Mouse (Mus musculus) adrenal gland, postnatal 10 days (tissue): ENCODE measurements around the gene Tubgcp2. TPM values are rescaled to one million over a fixed set of nuclear protein-coding genes. Genes with fewer than 3 reads are reported as not detected.

Experiments used
- DNase-seq: peaks from one replicate; pipeline ENCODE4 v3.0.0; 2021; ENCODE audit warnings: mixed read lengths
- total RNA-seq, 2 experiments: library from RNA; stranded (reverse); gene quantifications; 2 replicates each; pipeline ENCODE4 v1.2.3; 2021

Gene Tubgcp2
- total RNA-seq, 2 experiments from 2014 or later: 32.7 to 37.4 TPM

- DNase-seq: no peak
Measured at GRCm38 (mm10) chr7:139982058-139982457, 54.4 kb downstream of the Tubgcp2 start.

- no peak for DNase-seq
Measured at GRCm38 (mm10) chr7:139980778-139981177, 55.7 kb downstream of the Tubgcp2 start.

- peak; percentile 37 for DNase-seq
Measured at GRCm38 (mm10) chr7:139979011-139979719, 57.3 kb downstream of the Tubgcp2 start.

- peak; percentile 93 for DNase-seq
Measured at GRCm38 (mm10) chr7:139978278-139978892, 58.1 kb downstream of the Tubgcp2 start, which contains the start of gene 6430531B16Rik. 6430531B16Rik (minus strand) TSS chr7:139978755.

- DNase-seq: no peak
Measured at GRCm38 (mm10) chr7:139975471-139975870, 61.0 kb downstream of the Tubgcp2 start.

- DNase-seq: no peak
Measured at GRCm38 (mm10) chr7:139974307-139974706, 62.2 kb downstream of the Tubgcp2 start.

- DNase-seq: no peak
Measured at GRCm38 (mm10) chr7:139972923-139973331, 63.5 kb downstream of the Tubgcp2 start.

- DNase-seq: peak; percentile 54
Measured at GRCm38 (mm10) chr7:139971436-139971835, 65.0 kb downstream of the Tubgcp2 start.

- DNase-seq: no peak
Measured at GRCm38 (mm10) chr7:139970979-139971378, 65.5 kb downstream of the Tubgcp2 start.

- no peak for DNase-seq
Measured at GRCm38 (mm10) chr7:139970216-139970919, 66.1 kb downstream of the Tubgcp2 start.

GRCm38 (mm10) chr7:139969348-139970130, 66.9 kb downstream of the Tubgcp2 start:
- peak; percentile 91 for DNase-seq

- no peak for DNase-seq
Measured at GRCm38 (mm10) chr7:139968428-139968827, 68.0 kb downstream of the Tubgcp2 start.

GRCm38 (mm10) chr7:139967175-139967574, 69.3 kb downstream of the Tubgcp2 start:
- DNase-seq: no peak

GRCm38 (mm10) chr7:139963814-139964213, 72.7 kb downstream of the Tubgcp2 start:
- DNase-seq: no peak

- peak; percentile 80 for DNase-seq
Measured at GRCm38 (mm10) chr7:139961141-139961540, 75.3 kb downstream of the Tubgcp2 start.

GRCm38 (mm10) chr7:139957958-139958357, 78.5 kb downstream of the Tubgcp2 start:
- DNase-seq: peak; percentile 69

- DNase-seq: no peak
Measured at GRCm38 (mm10) chr7:139957437-139957836, 79.0 kb downstream of the Tubgcp2 start.

GRCm38 (mm10) chr7:139956658-139957057, 79.8 kb downstream of the Tubgcp2 start:
- DNase-seq: no peak

GRCm38 (mm10) chr7:139955505-139955904, 81.0 kb downstream of the Tubgcp2 start:
- DNase-seq: no peak

- DNase-seq: no peak
Measured at GRCm38 (mm10) chr7:139951991-139952633, 84.4 kb downstream of the Tubgcp2 start.

GRCm38 (mm10) chr7:139951079-139951478, 85.4 kb downstream of the Tubgcp2 start:
- DNase-seq: peak; percentile 57
